Mouse (Mus musculus): ENCODE data around the gene Acot11. TPM values are rescaled to one million over a fixed set of nuclear protein-coding genes. Genes with fewer than 3 reads are reported as not detected.

Acot11 gene
- polyA plus RNA-seq, 1 experiment from 2014 or later, result 2.1 TPM

GRCm38 (mm10) chr4:106708408-106708807 lies 96.4 kb downstream of the Acot11 start:
- 0% methylated on average over 8 of the region's 8 CpGs for WGBS
- Histone ChIP-seq H3K9ac (0 out of 2 replicates have a peak overlapping the region, but pooled peaks have one; percentile 4), H3K4me3 (peak overlapping the region; percentile 18; the same call in 1 of the 2 replicates), H3K27ac (no peak overlapping the region), H3K4me2 (peak overlapping the region; percentile 45), H3K4me1 (peaks cover 25% of the 10 kb centered on the region; the same call in 1 of the 2 replicates), H3K9me3 (no peaks in the 10 kb centered on the region), H3K27me3 (no peaks in the 10 kb centered on the region), H3K36me3 (no peaks in the 10 kb centered on the region)
- no peak for ATAC-seq (ENCODE audit: insufficient number of reproducible peaks, insufficient read depth, low FRiP score, low TSS enrichment, low read depth)

- H3K36me3 ChIP-seq, result no peaks in the 10 kb centered on the region
- H3K9ac ChIP-seq, result no peak overlapping the region
- H3K4me1 ChIP-seq, result peaks cover 25% of the 10 kb centered on the region; the same call in 1 of the 2 replicates
- no peaks in the 10 kb centered on the region for H3K27me3 ChIP-seq
- H3K4me3 ChIP-seq, result peak overlapping the region; percentile 18; the same call in 1 of the 2 replicates
- no peaks in the 10 kb centered on the region for H3K9me3 ChIP-seq
- H3K27ac ChIP-seq, result no peak overlapping the region
- WGBS, result 37% methylated on average over 5 of the region's 5 CpGs
- ATAC-seq (ENCODE audit: insufficient number of reproducible peaks, insufficient read depth, low FRiP score, low TSS enrichment, low read depth), result no peak
- H3K4me2 ChIP-seq, result peak overlapping the region; percentile 45
Measured at GRCm38 (mm10) chr4:106707957-106708356, 96.8 kb downstream of the Acot11 start.

GRCm38 (mm10) chr4:106705096-106705665 lies 99.6 kb downstream of the Acot11 start:
- WGBS, result 57% methylated on average over 8 of the region's 8 CpGs
- H3K9ac ChIP-seq, result no peak overlapping the region
- no peaks in the 10 kb centered on the region for H3K9me3 ChIP-seq
- no peak for ATAC-seq (ENCODE audit: insufficient number of reproducible peaks, insufficient read depth, low FRiP score, low TSS enrichment, low read depth)
- peaks cover 37% of the 10 kb centered on the region for H3K4me1 ChIP-seq
- no peak overlapping the region for H3K4me2 ChIP-seq
- H3K27ac ChIP-seq, result no peak overlapping the region
- no peaks in the 10 kb centered on the region for H3K36me3 ChIP-seq
- no peak overlapping the region for H3K4me3 ChIP-seq
- no peaks in the 10 kb centered on the region for H3K27me3 ChIP-seq

GRCm38 (mm10) chr4:106704416-106704815 lies 100.4 kb downstream of the Acot11 start:
- Histone ChIP-seq H3K9me3 (no peaks in the 10 kb centered on the region), H3K4me1 (peaks cover 42% of the 10 kb centered on the region), H3K27ac (no peak overlapping the region), H3K4me2 (no peak overlapping the region), H3K9ac (no peak overlapping the region), H3K27me3 (no peaks in the 10 kb centered on the region), H3K4me3 (no peak overlapping the region), H3K36me3 (no peaks in the 10 kb centered on the region)
- WGBS, result 59% methylated on average over 11 of the region's 11 CpGs
- no peak for ATAC-seq (ENCODE audit: insufficient number of reproducible peaks, insufficient read depth, low FRiP score, low TSS enrichment, low read depth)

GRCm38 (mm10) chr4:106703956-106704355 lies 100.8 kb downstream of the Acot11 start:
- no peaks in the 10 kb centered on the region for H3K36me3 ChIP-seq
- no peak for ATAC-seq (ENCODE audit: insufficient number of reproducible peaks, insufficient read depth, low FRiP score, low TSS enrichment, low read depth)
- H3K9me3 ChIP-seq, result no peaks in the 10 kb centered on the region
- no peaks in the 10 kb centered on the region for H3K27me3 ChIP-seq
- H3K4me2 ChIP-seq, result no peak overlapping the region
- H3K4me1 ChIP-seq, result peaks cover 42% of the 10 kb centered on the region
- H3K4me3 ChIP-seq, result no peak overlapping the region
- 82% methylated on average over 10 of the region's 10 CpGs for WGBS
- H3K9ac ChIP-seq, result no peak overlapping the region
- H3K27ac ChIP-seq, result no peak overlapping the region

- H3K4me3 ChIP-seq, result no peak overlapping the region
- H3K9ac ChIP-seq, result no peak overlapping the region
- H3K4me2 ChIP-seq, result no peak overlapping the region
- H3K4me1 ChIP-seq, result peaks cover 28% of the 10 kb centered on the region
- H3K27me3 ChIP-seq, result no peaks in the 10 kb centered on the region
- H3K9me3 ChIP-seq, result no peaks in the 10 kb centered on the region
- WGBS, result 27% methylated on average over 4 of the region's 4 CpGs
- H3K36me3 ChIP-seq, result no peaks in the 10 kb centered on the region
- no peak overlapping the region for H3K27ac ChIP-seq
- ATAC-seq (ENCODE audit: insufficient number of reproducible peaks, insufficient read depth, low FRiP score, low TSS enrichment, low read depth), result no peak
Measured at GRCm38 (mm10) chr4:106700798-106701197, 104.0 kb downstream of the Acot11 start.

GRCm38 (mm10) chr4:106699989-106700388 lies 104.8 kb downstream of the Acot11 start:
- no peak for ATAC-seq (ENCODE audit: insufficient number of reproducible peaks, insufficient read depth, low FRiP score, low TSS enrichment, low read depth)
- Histone ChIP-seq H3K9ac (no peak overlapping the region), H3K27me3 (0 out of 2 replicates have a peak, but pooled peaks cover 1% of the 10 kb centered on the region), H3K4me3 (no peak overlapping the region), H3K4me1 (peaks cover 22% of the 10 kb centered on the region), H3K36me3 (no peaks in the 10 kb centered on the region), H3K27ac (no peak overlapping the region), H3K4me2 (peak overlapping the region; percentile 33; the same call in 1 of the 2 replicates), H3K9me3 (no peaks in the 10 kb centered on the region)
- WGBS, result 15% methylated on average over 9 of the region's 9 CpGs

Other genes starting within 250 kb of the Acot11 start
- gene Dhcr24, start 244.0 kb downstream of the Acot11 start, polyA plus RNA-seq (2015; fragmentation: Nextera tagmentation; extraction: Ambion mirVana), result 6.9 TPM in 2 replicates
- not detected in 2 replicates for gene Lexm, start 187.8 kb downstream of the Acot11 start, polyA plus RNA-seq (2015; fragmentation: Nextera tagmentation; extraction: Ambion mirVana)
- gene Ttc22, start 182.6 kb downstream of the Acot11 start, polyA plus RNA-seq (2015; fragmentation: Nextera tagmentation; extraction: Ambion mirVana), result 1.8 TPM in 2 replicates
- 14.6 and 14.8 TPM in 2 replicates for gene Pars2, start 153.9 kb downstream of the Acot11 start, polyA plus RNA-seq (2015; fragmentation: Nextera tagmentation; extraction: Ambion mirVana)
- gene Ttc4, start 126.1 kb downstream of the Acot11 start, polyA plus RNA-seq (2015; fragmentation: Nextera tagmentation; extraction: Ambion mirVana), result 104 and 106 TPM in 2 replicates
- gene Mroh7, start 74.1 kb downstream of the Acot11 start, polyA plus RNA-seq (2015; fragmentation: Nextera tagmentation; extraction: Ambion mirVana), result 0.44 and 0.58 TPM in 2 replicates
- 0.32 TPM in 1 of 2 replicates, not detected in the other for gene Fam151a, start 71.1 kb downstream of the Acot11 start, polyA plus RNA-seq (2015; fragmentation: Nextera tagmentation; extraction: Ambion mirVana)
- 172 and 190 TPM in 2 replicates for gene Ssbp3, start 105.7 kb upstream of the Acot11 start, polyA plus RNA-seq (2015; fragmentation: Nextera tagmentation; extraction: Ambion mirVana)

Data from embryonic facial prominence, embryonic 13.5 days (tissue).